Mouse (Mus musculus): ENCODE measurements around the gene Rpl10l.

Gene Rpl10l

GRCm38 (mm10) chr12:66283991-66284622 is at the start of gene Rpl10l:
Gene Rpl10l (minus strand): TSS chr12:66284401.
- no peak for DNase-seq (ENCODE audit: low read depth, low spot score)

GRCm38 (mm10) chr12:66275890-66276289 is 8.3 kb downstream of the Rpl10l start:
- DNase-seq (ENCODE audit: low read depth, low spot score), result no peak

GRCm38 (mm10) chr12:66245461-66246099 is 38.6 kb downstream of the Rpl10l start:
- no peak for DNase-seq (ENCODE audit: low read depth, low spot score)

- DNase-seq (ENCODE audit: low read depth, low spot score), result no peak
Observed at GRCm38 (mm10) chr12:66234158-66234557, 50.0 kb downstream of the Rpl10l start.
